Mouse (Mus musculus) embryonic facial prominence, embryonic 15.5 days (tissue): ENCODE results near the gene Meig1. TPM values are rescaled to one million over a fixed set of nuclear protein-coding genes. Genes with fewer than 3 reads are reported as not detected.
A peak's percentile ranks its signal among the peaks of the same experiment; 100 is the strongest.

Source experiments
- ATAC-seq: fragments of 200-750 bp; cut with Nextera tagmentation; 2 replicates; pipeline ENCODE4 v1.8.0; 2017; ENCODE audit warnings: low read depth, moderate TSS enrichment; ENCODE audit not compliant: insufficient number of reproducible peaks, low FRiP score, low TSS enrichment
- H3K27ac ChIP-seq: fragments of 300-500 bp; sonication (generic); replicated peaks from 2 replicates; pipeline ENCODE4 v1.5.1; 2015; ENCODE audit warnings: mild to moderate bottlenecking, inconsistent platforms
- H3K27me3 ChIP-seq: fragments of 300-500 bp; sonication (generic); 2 replicates; pipeline ENCODE4 v1.6.1; 2015; ENCODE audit warnings: inconsistent platforms
- H3K36me3 ChIP-seq: fragments of 300-500 bp; sonication (generic); 2 replicates; pipeline ENCODE4 v1.6.1; 2015; ENCODE audit warnings: mild to moderate bottlenecking, inconsistent platforms
- H3K4me1 ChIP-seq: fragments of 300-500 bp; sonication (generic); 2 replicates; pipeline ENCODE4 v1.6.1; 2015; ENCODE audit warnings: inconsistent platforms
- H3K4me2 ChIP-seq: fragments of 300-500 bp; sonication (generic); replicated peaks from 2 replicates; pipeline ENCODE4 v1.6.1; 2015; ENCODE audit warnings: mild to moderate bottlenecking, inconsistent platforms
- H3K4me3 ChIP-seq: fragments of 300-500 bp; sonication (generic); replicated peaks from 2 replicates; pipeline ENCODE4 v1.5.1; 2015; ENCODE audit warnings: mild to moderate bottlenecking, inconsistent platforms
- H3K9ac ChIP-seq: fragments of 300-500 bp; sonication (generic); 2 replicates; pipeline ENCODE4 v1.6.1; 2015; ENCODE audit warnings: inconsistent platforms
- H3K9me3 ChIP-seq: fragments of 300-500 bp; sonication (generic); replicated peaks from 2 replicates; pipeline ENCODE4 v1.6.1; 2016; ENCODE audit warnings: inconsistent platforms
- WGBS: fragments of 180-500 bp; shearing (Covaris S2); methylation state at CpG from one replicate; pipeline ENCODE4 v1.1.7; 2015; 5-methylcytosine and 5-hydroxymethylcytosine counted together
- polyA plus RNA-seq: library from polyadenylated mRNA; unstranded; fragments of >200 nt; fragmentation: Nextera tagmentation; extraction: Ambion mirVana; gene quantifications from 2 replicates; pipeline ENCODE4 v1.2.1, GENCODE M21; 2015

The Meig1 gene
- polyA plus RNA-seq, result 27.9 and 54.5 TPM in 2 replicates

DNA sequence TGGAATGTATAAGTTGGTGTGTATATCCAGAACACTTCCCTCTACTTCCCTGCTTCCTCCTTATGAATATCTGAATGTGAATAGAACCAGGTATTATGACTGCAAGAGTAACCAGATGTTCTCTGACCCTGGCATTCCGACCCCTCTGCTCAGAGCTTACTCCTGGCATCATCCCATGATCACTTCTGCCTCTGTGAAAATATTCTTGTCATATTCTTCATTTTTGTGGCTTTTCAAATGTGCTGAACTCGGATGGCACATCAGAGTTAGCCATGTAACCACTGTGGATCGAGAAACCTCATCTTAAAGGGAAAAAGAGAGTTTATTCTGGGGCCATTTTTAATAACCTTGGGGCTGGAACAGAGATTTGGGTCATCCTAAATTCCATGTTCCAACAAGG is at the start of gene Meig1:
Gene Meig1 (minus strand): TSS at position 101 of the 400 bp plus-strand sequence.
- no peaks in the 10 kb centered on the region; the same call in 1 of the 2 replicates for H3K36me3 ChIP-seq
- H3K9ac ChIP-seq, result no peak within 1 kb of the TSS
- H3K4me2 ChIP-seq, result peak within 1 kb of the TSS; percentile 97
- no peak for ATAC-seq
- H3K4me3 ChIP-seq, result no peak within 1 kb of the TSS
- H3K27me3 ChIP-seq, result 0 out of 2 replicates have a peak, but pooled peaks cover 3% of the 10 kb centered on the region
- H3K27ac ChIP-seq, result no peak within 1 kb of the TSS
- 62% methylated on average over 3 of the region's 3 CpGs for WGBS
- no peaks in the 10 kb centered on the region for H3K9me3 ChIP-seq
- H3K4me1 ChIP-seq, result peaks cover 18% of the 10 kb centered on the region

DNA sequence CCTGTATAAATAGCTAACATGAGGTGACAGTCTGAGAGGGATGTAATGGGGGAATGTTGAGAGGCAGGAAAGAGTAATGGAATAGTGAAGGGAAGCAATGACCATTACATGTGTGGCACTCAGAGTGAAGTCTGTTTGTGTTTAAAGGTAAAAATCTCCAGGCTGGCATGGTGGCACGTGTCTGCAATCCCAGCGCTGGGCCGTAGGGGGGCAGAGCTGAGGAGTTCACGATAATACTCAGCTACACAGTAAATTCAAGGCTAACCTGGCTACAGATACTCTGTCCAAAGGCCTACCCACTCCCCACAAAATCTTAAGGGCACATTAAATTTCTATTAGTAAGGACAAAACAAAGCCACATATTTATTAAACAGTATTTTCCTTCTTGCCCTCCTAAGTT is 34.1 kb upstream of the Meig1 start:
- no peaks in the 10 kb centered on the region for H3K9me3 ChIP-seq
- no peak overlapping the region for H3K4me2 ChIP-seq
- no peak for ATAC-seq
- H3K9ac ChIP-seq, result no peak overlapping the region
- H3K4me3 ChIP-seq, result no peak overlapping the region
- no peak overlapping the region for H3K27ac ChIP-seq
- WGBS, result 82% methylated on average over 4 of the region's 4 CpGs
- H3K4me1 ChIP-seq, result no peaks in the 10 kb centered on the region
- H3K36me3 ChIP-seq, result peaks cover 15% of the 10 kb centered on the region; the same call in 1 of the 2 replicates
- H3K27me3 ChIP-seq, result no peaks in the 10 kb centered on the region

DNA sequence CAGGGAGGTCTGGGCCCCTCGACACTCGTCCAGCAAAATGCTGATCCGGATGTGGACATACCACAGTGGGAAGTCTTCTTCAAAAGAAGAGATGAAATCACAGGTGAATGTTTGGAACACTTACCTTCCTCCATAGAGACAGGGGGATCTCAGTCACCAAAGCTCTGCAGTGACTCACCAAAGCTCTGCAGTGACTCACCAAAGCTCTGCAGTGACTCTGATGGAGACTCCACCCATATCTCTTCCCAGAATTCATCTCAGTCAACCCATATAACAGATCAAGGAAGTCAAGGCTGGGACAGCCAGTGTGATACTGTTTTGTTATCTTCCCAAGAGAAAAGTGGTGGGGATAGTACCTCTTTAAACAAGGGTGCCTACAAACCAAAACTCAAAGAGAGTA is 30.6 kb upstream of the Meig1 start:
- Histone ChIP-seq H3K4me3 (no peak overlapping the region), H3K27me3 (no peaks in the 10 kb centered on the region), H3K9me3 (no peaks in the 10 kb centered on the region), H3K27ac (no peak overlapping the region), H3K4me1 (no peaks in the 10 kb centered on the region), H3K4me2 (no peak overlapping the region), H3K36me3 (peaks cover 17% of the 10 kb centered on the region; the same call in 1 of the 2 replicates), H3K9ac (no peak overlapping the region)
- WGBS, result 94% methylated on average over 3 of the region's 3 CpGs
- no peak for ATAC-seq

DNA sequence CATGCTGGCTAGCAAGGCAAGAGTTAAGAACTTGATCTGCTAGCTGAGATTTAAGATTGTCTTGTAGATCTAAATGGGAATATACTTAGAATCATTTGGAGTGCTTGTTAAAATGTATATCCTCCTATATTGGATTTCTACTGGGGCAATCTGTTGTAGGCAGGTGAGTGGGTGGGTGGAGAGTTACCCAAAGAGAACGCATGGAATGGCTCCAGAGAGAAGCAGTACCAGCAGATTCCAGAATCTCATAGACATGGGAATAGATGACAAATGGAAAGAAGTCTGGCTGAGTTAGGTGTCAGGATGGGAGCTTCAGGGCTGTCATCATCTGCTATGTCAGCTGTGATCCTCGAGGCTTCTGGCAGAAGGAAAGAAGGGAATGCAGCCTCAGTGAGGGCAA is 27.0 kb upstream of the Meig1 start:
- no peak overlapping the region for H3K27ac ChIP-seq
- no peak overlapping the region for H3K9ac ChIP-seq
- no peaks in the 10 kb centered on the region for H3K27me3 ChIP-seq
- H3K9me3 ChIP-seq, result no peaks in the 10 kb centered on the region
- H3K36me3 ChIP-seq, result peaks cover 16% of the 10 kb centered on the region; the same call in 1 of the 2 replicates
- H3K4me1 ChIP-seq, result no peaks in the 10 kb centered on the region
- H3K4me2 ChIP-seq, result no peak overlapping the region
- ATAC-seq, result no peak
- H3K4me3 ChIP-seq, result no peak overlapping the region
- 68% methylated on average over 2 of the region's 2 CpGs for WGBS

DNA sequence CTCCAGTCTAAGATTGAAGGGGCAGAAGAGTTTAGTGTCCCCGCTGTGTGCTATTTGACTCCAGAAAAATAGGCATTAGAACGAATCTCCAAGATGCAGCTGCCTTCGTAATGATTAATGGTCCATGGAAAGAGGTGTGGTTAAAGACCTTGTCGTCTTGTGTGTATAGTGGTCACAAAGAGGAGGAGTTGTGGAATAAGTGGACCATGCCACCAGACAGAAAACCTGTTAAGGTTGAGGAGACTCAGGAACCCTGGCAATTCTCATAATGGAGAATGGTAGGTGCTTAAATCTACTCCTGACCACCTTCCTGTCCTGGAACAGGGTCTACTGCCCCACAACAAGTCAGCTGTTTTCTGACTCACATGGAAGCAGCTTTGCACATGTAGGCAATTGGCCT is 23.5 kb upstream of the Meig1 start:
- Histone ChIP-seq H3K4me1 (no peaks in the 10 kb centered on the region), H3K9ac (no peak overlapping the region), H3K4me2 (no peak overlapping the region), H3K27me3 (no peaks in the 10 kb centered on the region), H3K27ac (no peak overlapping the region), H3K4me3 (no peak overlapping the region), H3K36me3 (peaks cover 2% of the 10 kb centered on the region; the same call in 1 of the 2 replicates), H3K9me3 (no peaks in the 10 kb centered on the region)
- WGBS, result 81% methylated on average over 4 of the region's 4 CpGs
- no peak for ATAC-seq

DNA sequence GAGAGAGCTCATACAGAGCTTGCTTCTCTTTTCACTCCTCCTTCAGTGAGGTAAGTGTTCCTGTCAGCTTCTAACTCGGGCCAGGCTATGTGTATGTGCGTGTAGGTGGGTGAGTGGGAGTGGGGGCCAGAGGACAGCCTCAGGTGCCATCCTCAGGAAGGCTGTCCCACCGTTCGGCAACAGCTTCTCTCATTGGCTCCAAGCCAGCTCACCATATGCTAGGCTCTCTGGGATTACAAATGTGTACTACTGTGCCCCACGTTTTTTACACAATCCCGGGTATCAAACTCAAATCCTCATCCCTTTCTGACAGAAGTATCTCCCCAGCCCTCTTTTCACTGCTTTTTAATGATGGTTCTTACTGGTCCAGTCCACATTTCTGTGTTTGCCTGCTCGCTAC is 21.8 kb upstream of the Meig1 start:
- ATAC-seq, result no peak
- 55% methylated on average over 7 of the region's 7 CpGs for WGBS

DNA sequence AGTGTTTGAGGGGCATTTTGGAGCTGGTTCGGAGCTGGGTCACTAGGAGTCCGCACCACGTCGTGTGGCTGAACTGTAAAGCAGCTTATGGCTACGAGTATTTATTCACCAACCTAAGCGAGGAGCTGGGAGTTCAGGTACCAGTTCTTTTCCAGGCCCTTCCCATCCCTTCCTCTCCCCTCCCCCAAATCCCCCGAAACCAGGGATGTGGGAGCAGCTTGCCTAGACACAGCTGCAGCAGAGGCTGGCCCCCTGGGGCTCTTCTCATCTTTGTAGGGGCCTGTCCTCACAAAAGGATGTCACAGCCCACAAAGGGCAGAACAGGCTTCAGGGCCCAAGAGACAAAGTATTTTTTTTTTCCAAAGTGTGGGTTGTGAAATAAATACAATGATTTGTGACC is 15.5 kb upstream of the Meig1 start:
- H3K4me2 ChIP-seq, result no peak overlapping the region
- H3K9me3 ChIP-seq, result no peaks in the 10 kb centered on the region
- H3K27me3 ChIP-seq, result no peaks in the 10 kb centered on the region
- no peaks in the 10 kb centered on the region for H3K4me1 ChIP-seq
- no peak for ATAC-seq
- no peak overlapping the region for H3K4me3 ChIP-seq
- H3K36me3 ChIP-seq, result no peaks in the 10 kb centered on the region
- H3K9ac ChIP-seq, result no peak overlapping the region
- WGBS, result 40% methylated on average over 7 of the region's 7 CpGs
- no peak overlapping the region for H3K27ac ChIP-seq

More for the DNA sequence above, 21.8 kb upstream of the Meig1 start:
- no peak overlapping the region for H3K27ac ChIP-seq
- no peaks in the 10 kb centered on the region for H3K9me3 ChIP-seq
- H3K4me1 ChIP-seq, result no peaks in the 10 kb centered on the region
- H3K9ac ChIP-seq, result no peak overlapping the region
- H3K36me3 ChIP-seq, result no peaks in the 10 kb centered on the region
- no peak overlapping the region for H3K4me3 ChIP-seq
- H3K27me3 ChIP-seq, result no peaks in the 10 kb centered on the region
- no peak overlapping the region for H3K4me2 ChIP-seq

DNA sequence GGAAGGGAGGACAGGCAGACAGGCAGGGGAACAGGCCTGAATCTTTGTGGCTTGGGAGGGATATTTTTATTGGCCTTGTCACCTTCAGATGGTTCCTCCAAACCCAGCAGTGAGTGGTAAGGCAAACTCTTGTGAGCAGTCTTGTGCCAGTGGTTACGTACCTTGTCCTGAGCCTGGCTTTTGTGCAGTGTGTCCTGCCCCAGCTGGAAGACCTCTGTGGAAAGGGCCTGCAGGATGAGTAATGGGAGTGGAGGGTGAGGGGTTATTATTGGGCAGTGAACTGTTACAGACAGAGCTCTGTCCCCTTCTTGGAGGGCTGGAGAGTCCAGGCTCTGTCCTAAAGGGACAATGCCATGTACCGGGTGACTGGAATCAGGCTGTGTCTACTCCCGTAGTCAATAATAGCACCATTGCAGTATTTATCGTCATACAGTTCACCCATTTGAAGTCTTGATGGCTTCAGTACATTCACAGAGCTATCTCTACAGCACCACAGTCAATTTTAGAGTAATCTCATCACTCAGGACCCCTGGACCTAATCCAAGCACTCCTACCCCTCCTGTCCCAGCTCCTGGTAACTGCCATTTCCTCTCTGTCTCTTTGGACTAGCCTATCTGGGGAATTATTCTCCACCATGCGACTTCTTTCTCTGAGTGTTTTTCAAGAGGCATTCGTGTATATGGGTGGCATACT is 13.1 kb upstream of the Meig1 start:
- Histone ChIP-seq H3K9me3 (no peaks in the 10 kb centered on the region), H3K36me3 (no peaks in the 10 kb centered on the region), H3K27ac (no peak overlapping the region), H3K4me2 (no peak overlapping the region), H3K4me1 (no peaks in the 10 kb centered on the region), H3K4me3 (no peak overlapping the region), H3K27me3 (no peaks in the 10 kb centered on the region), H3K9ac (no peak overlapping the region)
- no peak for ATAC-seq
- WGBS, result 88% methylated on average over 6 of the region's 6 CpGs

DNA sequence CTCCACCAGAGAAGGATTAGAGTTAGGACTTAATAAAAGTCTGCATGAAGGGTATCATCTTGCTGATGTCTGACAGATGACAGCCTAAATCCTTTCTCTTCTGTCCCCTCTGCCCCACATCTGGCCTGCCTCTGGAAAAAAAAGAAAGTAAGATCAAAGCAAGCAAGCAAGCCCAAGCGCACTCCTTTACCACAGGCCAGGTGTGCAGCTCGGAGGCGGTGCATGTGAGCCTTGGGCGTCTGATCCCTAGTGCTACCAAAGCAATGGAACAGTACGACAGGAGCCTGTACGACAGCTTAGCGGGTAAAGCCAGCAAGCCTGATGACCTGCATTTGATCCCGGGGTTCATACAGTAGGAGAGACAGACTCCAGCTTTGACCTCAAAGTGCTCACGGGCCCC is 8.5 kb upstream of the Meig1 start:
- WGBS, result 46% methylated on average over 9 of the region's 9 CpGs
- Histone ChIP-seq H3K4me2 (no peak overlapping the region), H3K36me3 (no peaks in the 10 kb centered on the region; the same call in 1 of the 2 replicates), H3K9ac (no peak overlapping the region), H3K9me3 (no peaks in the 10 kb centered on the region), H3K27me3 (no peaks in the 10 kb centered on the region), H3K4me1 (no peaks in the 10 kb centered on the region), H3K4me3 (no peak overlapping the region), H3K27ac (no peak overlapping the region)
- no peak for ATAC-seq

DNA sequence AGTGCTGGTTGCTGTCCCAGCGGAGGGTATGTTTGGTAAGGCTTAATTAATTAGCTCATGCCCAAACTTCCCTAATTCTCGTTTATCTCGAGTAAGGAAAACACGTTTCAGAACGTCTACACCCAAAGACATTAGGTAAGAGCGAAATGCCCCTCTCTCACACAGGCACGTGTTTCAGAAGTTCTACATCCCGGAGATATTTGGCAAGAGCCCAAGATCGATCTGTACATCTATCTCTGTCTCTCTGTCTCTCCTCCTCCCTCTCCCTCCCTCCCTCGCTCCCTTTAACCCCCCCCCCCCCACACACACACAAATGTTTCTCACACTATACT is 2.1 kb upstream of the Meig1 start:
- no peak for ATAC-seq
- Histone ChIP-seq H3K27me3 (no peaks in the 10 kb centered on the region), H3K4me1 (peaks cover 13% of the 10 kb centered on the region; the same call in 1 of the 2 replicates), H3K4me2 (peak overlapping the region; percentile 97), H3K9me3 (no peaks in the 10 kb centered on the region), H3K27ac (no peak overlapping the region), H3K4me3 (peak overlapping the region; percentile 67), H3K36me3 (no peaks in the 10 kb centered on the region; the same call in 1 of the 2 replicates), H3K9ac (peak overlapping the region; percentile 44)
- 4% methylated on average over 9 of the region's 10 CpGs for WGBS

DNA sequence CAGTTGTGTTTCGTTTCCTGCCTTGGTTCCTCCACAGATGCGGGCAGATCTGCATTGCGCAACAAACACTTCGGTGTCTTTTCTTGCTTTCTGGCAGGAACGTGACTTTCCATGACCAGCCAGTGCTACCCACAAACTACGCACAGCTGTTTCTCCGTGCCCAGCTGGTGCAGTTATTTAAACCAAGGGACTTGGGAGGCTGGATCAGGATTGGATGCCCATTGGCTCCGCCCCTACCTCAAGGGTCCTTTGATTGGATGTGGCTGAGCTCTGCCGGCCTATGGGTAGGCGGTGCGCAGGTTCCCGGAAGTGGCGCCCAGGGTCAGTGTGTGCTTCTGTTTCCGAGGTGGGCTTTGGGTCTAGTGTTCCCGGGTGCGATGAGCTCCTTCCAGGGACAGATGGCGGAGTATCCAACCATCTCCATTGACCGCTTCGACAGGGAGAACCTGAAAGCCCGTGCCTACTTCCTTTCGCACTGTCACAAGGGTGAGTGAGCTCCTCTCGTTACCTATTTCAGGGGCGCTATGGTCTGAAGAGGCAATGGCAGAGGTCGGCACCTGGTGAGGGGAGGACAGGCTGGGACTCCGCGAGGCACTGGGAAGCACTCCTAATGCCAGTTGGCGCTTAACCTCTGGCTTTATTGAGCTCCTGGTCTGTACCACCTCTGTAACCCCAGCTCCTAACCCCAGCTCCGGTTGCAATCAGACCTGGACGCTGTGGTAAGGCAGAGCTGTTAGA is 1.6 kb upstream of the Meig1 start, which contains the start of gene Dclre1c:
Gene Dclre1c (plus strand): TSS at position 291 of the 738 bp plus-strand sequence.
- H3K4me3 ChIP-seq, result peak within 1 kb of the TSS; percentile 67
- peak; percentile 93 for ATAC-seq
- 1% methylated on average over 29 of the region's 29 CpGs for WGBS
- peaks cover 13% of the 10 kb centered on the region; the same call in 1 of the 2 replicates for H3K4me1 ChIP-seq
- H3K9ac ChIP-seq, result peak within 1 kb of the TSS; percentile 44
- H3K27me3 ChIP-seq, result no peaks in the 10 kb centered on the region
- peak within 1 kb of the TSS; percentile 97 for H3K4me2 ChIP-seq
- no peak within 1 kb of the TSS for H3K27ac ChIP-seq
- H3K36me3 ChIP-seq, result no peaks in the 10 kb centered on the region; the same call in 1 of the 2 replicates
- H3K9me3 ChIP-seq, result no peaks in the 10 kb centered on the region
